Mouse (Mus musculus) MEL (cell line): ENCODE data around the gene Gm4559. TPM values are rescaled to one million over a fixed set of nuclear protein-coding genes. Genes with fewer than 3 reads are reported as not detected.

Experiments used
- DNase-seq: peaks from one replicate; pipeline ENCODE4 v3.0.0; 2011; ENCODE audit warnings: low read depth, low spot score
- H3K27ac ChIP-seq: 2 replicates; pipeline ENCODE4 v1.5.1; 2012; ENCODE audit warnings: low read depth, mild to moderate bottlenecking, control low read depth, low read length, moderate library complexity; ENCODE audit not compliant: control insufficient read depth
- H3K27me3 ChIP-seq, 2 experiments: fragments of 150-350 bp in 1 of 2; sonication (generic) in 1 of 2; 2 replicates each; pipeline ENCODE4 v1.6.1; 2012; ENCODE audit warnings: low read length in 2 of 2, mild to moderate bottlenecking in 2 of 2, improper control_type of control experiment in 1 of 2, moderate library complexity in 1 of 2; ENCODE audit not compliant: insufficient read depth in 2 of 2, control insufficient read depth in 1 of 2
- H3K36me3 ChIP-seq, 2 experiments: 2 replicates each; pipeline ENCODE4 v1.6.1; 2012 to 2014; ENCODE audit warnings: low read length in 2 of 2, improper control_type of control experiment in 1 of 2, inconsistent platforms in 1 of 2, mild to moderate bottlenecking in 1 of 2; ENCODE audit not compliant: insufficient read depth in 2 of 2, control insufficient read depth in 1 of 2
- H3K4me1 ChIP-seq, 2 experiments: fragments of 150-350 bp in 1 of 2; sonication (generic) in 1 of 2; 2 replicates each; pipeline ENCODE4 v1.6.1; 2012; ENCODE audit warnings: low read length in 2 of 2, improper control_type of control experiment in 1 of 2, mild to moderate bottlenecking in 1 of 2; ENCODE audit not compliant: insufficient read depth in 2 of 2, control insufficient read depth in 1 of 2
- H3K4me3 ChIP-seq, 2 experiments: fragments of 150-350 bp in 1 of 2; sonication (generic) in 1 of 2; 2 replicates each; pipeline ENCODE4 v1.5.1; 2012; ENCODE audit warnings: low read depth in 2 of 2, low read length in 2 of 2, mild to moderate bottlenecking in 2 of 2, moderate library complexity in 2 of 2, control low read depth in 1 of 2, improper control_type of control experiment in 1 of 2; ENCODE audit not compliant: control insufficient read depth in 1 of 2, insufficient read depth in 1 of 2
- H3K79me2 ChIP-seq: 2 replicates; pipeline ENCODE4 v1.6.1; 2012; ENCODE audit warnings: mild to moderate bottlenecking, low read length, moderate library complexity; ENCODE audit not compliant: control insufficient read depth, poor library complexity, insufficient read depth
- H3K9ac ChIP-seq: 2 replicates; pipeline ENCODE4 v1.6.1; 2012; ENCODE audit warnings: low read depth, mild to moderate bottlenecking, control low read depth, low read length, moderate library complexity; ENCODE audit not compliant: control insufficient read depth, poor library complexity, severe bottlenecking
- H3K9me3 ChIP-seq: fragments of 150-350 bp; sonication (generic); replicated peaks from 2 replicates; pipeline ENCODE4 v1.6.1; 2012; ENCODE audit warnings: mild to moderate bottlenecking, low read length, improper control_type of control experiment, moderate library complexity; ENCODE audit not compliant: insufficient read depth
- BHLHE40 ChIP-seq: IDR thresholded peaks from 2 replicates; pipeline ENCODE4 v1.6.1; 2012; ENCODE audit warnings: low read depth, mild to moderate bottlenecking, inconsistent platforms, low read length, improper control_type of control experiment, borderline replicate concordance
- CHD1 ChIP-seq: IDR thresholded peaks from 2 replicates; pipeline ENCODE4 v1.6.1; 2012; ENCODE audit warnings: low read depth, mild to moderate bottlenecking, inconsistent platforms, low read length, improper control_type of control experiment
- CHD2 ChIP-seq: IDR thresholded peaks from 2 replicates; pipeline ENCODE4 v1.6.1; 2011; ENCODE audit warnings: low read length, improper control_type of control experiment
- E2F4 ChIP-seq: IDR thresholded peaks from 2 replicates; pipeline ENCODE4 v1.6.1; 2011; ENCODE audit warnings: low read depth, low read length, improper control_type of control experiment, borderline replicate concordance
- ELF1 ChIP-seq: IDR thresholded peaks from 2 replicates; pipeline ENCODE4 v1.6.1; 2014; ENCODE audit warnings: low read depth, mild to moderate bottlenecking, inconsistent platforms, low read length, improper control_type of control experiment, moderate library complexity
- ETS1 ChIP-seq: IDR thresholded peaks from 2 replicates; pipeline ENCODE4 v1.6.1; 2012; ENCODE audit warnings: low read depth, mild to moderate bottlenecking, inconsistent platforms, low read length, improper control_type of control experiment, moderate library complexity
- GABPA ChIP-seq: IDR thresholded peaks from 2 replicates; pipeline ENCODE4 v1.6.1; 2012; ENCODE audit warnings: low read depth, mild to moderate bottlenecking, inconsistent platforms, low read length, improper control_type of control experiment, moderate library complexity
- HCFC1 ChIP-seq: IDR thresholded peaks from 2 replicates; pipeline ENCODE4 v1.6.1; 2012; ENCODE audit warnings: low read depth, mild to moderate bottlenecking, inconsistent platforms, low read length, improper control_type of control experiment, moderate library complexity
- JUND ChIP-seq: IDR thresholded peaks from 2 replicates; pipeline ENCODE4 v1.6.1; 2011; ENCODE audit warnings: low read depth, mild to moderate bottlenecking, improper control_type of control experiment, low read length
- MAFK ChIP-seq: IDR thresholded peaks from 2 replicates; pipeline ENCODE4 v1.6.1; 2011; ENCODE audit warnings: low read depth, mild to moderate bottlenecking, low read length, improper control_type of control experiment, borderline replicate concordance
- MAX ChIP-seq: IDR thresholded peaks from 2 replicates; pipeline ENCODE4 v1.6.1; 2011; ENCODE audit warnings: low read length, improper control_type of control experiment
- MEF2A ChIP-seq: IDR thresholded peaks from 2 replicates; pipeline ENCODE4 v1.6.1; 2014; ENCODE audit warnings: low read depth, mild to moderate bottlenecking, inconsistent platforms, low read length, improper control_type of control experiment; ENCODE audit not compliant: poor library complexity, insufficient replicate concordance, severe bottlenecking; ENCODE audit errors: extremely low read depth
- MYB ChIP-seq: IDR thresholded peaks from 2 replicates; pipeline ENCODE4 v1.6.1; 2011; ENCODE audit warnings: mild to moderate bottlenecking, low read depth, low read length, improper control_type of control experiment
- MYC ChIP-seq: IDR thresholded peaks from 2 replicates; pipeline ENCODE4 v1.6.1; 2011; ENCODE audit warnings: low read depth, mild to moderate bottlenecking, low read length, improper control_type of control experiment, moderate library complexity
- NELFE ChIP-seq: IDR thresholded peaks from 2 replicates; pipeline ENCODE4 v1.6.1; 2011; ENCODE audit warnings: low read depth, low read length, improper control_type of control experiment
- NRF1 ChIP-seq: IDR thresholded peaks from 2 replicates; pipeline ENCODE4 v1.6.1; 2014; ENCODE audit warnings: low read depth, mild to moderate bottlenecking, inconsistent platforms, low read length, improper control_type of control experiment, moderate library complexity; ENCODE audit not compliant: poor library complexity, insufficient read depth, severe bottlenecking
- POLR2AphosphoS2 ChIP-seq: IDR thresholded peaks from 2 replicates; pipeline ENCODE4 v1.6.1; 2011; ENCODE audit warnings: low read length, improper control_type of control experiment
- RAD21 ChIP-seq: IDR thresholded peaks from 2 replicates; pipeline ENCODE4 v1.6.1; 2011; ENCODE audit warnings: mild to moderate bottlenecking, low read depth, low read length, improper control_type of control experiment
- RCOR1 ChIP-seq: IDR thresholded peaks from 2 replicates; pipeline ENCODE4 v1.6.1; 2012; ENCODE audit warnings: low read depth, mild to moderate bottlenecking, inconsistent platforms, low read length, improper control_type of control experiment
- SIN3A ChIP-seq: IDR thresholded peaks from 2 replicates; pipeline ENCODE4 v1.6.1; 2012; ENCODE audit warnings: low read length, improper control_type of control experiment, inconsistent platforms
- SMC3 ChIP-seq: IDR thresholded peaks from 2 replicates; pipeline ENCODE4 v1.6.1; 2011; ENCODE audit warnings: low read depth, low read length, improper control_type of control experiment
- TAL1 ChIP-seq: IDR thresholded peaks from 2 replicates; pipeline ENCODE4 v1.6.1; 2012; ENCODE audit warnings: mild to moderate bottlenecking, inconsistent platforms, low read length, moderate library complexity, mixed read lengths
- UBTF ChIP-seq: IDR thresholded peaks from 2 replicates; pipeline ENCODE4 v1.6.1; 2012; ENCODE audit warnings: low read depth, mild to moderate bottlenecking, inconsistent platforms, low read length, improper control_type of control experiment, moderate library complexity, borderline replicate concordance; ENCODE audit not compliant: insufficient read depth
- USF1 ChIP-seq: IDR thresholded peaks from 2 replicates; pipeline ENCODE4 v1.6.1; 2014; ENCODE audit warnings: low read depth, mild to moderate bottlenecking, inconsistent platforms, low read length, improper control_type of control experiment, moderate library complexity
- ZC3H11A ChIP-seq: IDR thresholded peaks from 2 replicates; pipeline ENCODE4 v1.6.1; 2012; ENCODE audit warnings: low read depth, mild to moderate bottlenecking, inconsistent platforms, low read length, improper control_type of control experiment
- ZMIZ1 ChIP-seq: IDR thresholded peaks from 2 replicates; pipeline ENCODE4 v1.6.1; 2012; ENCODE audit warnings: low read depth, mild to moderate bottlenecking, inconsistent platforms, low read length, improper control_type of control experiment, moderate library complexity
- ZNF384 ChIP-seq: IDR thresholded peaks from 2 replicates; pipeline ENCODE4 v1.6.1; 2012; ENCODE audit warnings: low read depth, mild to moderate bottlenecking, inconsistent platforms, low read length, improper control_type of control experiment
- polyA plus RNA-seq, 2 experiments: library from polyadenylated mRNA; stranded (reverse) in 1 of 2; unstranded in 1 of 2; fragments of >175 nt in 1 of 2; fragments of >200 nt in 1 of 2; gene quantifications; 2 replicates each; pipeline versions ENCODE4 v1.2.1 to v1.2.4; 2012; ENCODE audit warnings: low replicate concordance in 2 of 2, low read depth in 1 of 2; ENCODE audit not compliant: insufficient read length in 2 of 2, insufficient read depth in 1 of 2, missing spikeins in 1 of 2
- total RNA-seq: library from RNA; depleted of rRNA; stranded (reverse); fragments of 300-350 nt; gene quantifications from 2 replicates; pipeline ENCODE4 v1.2.3, GENCODE M21; 2012

Gm4559 gene
- total and polyA plus RNA-seq, 3 experiments = not detected

- Histone ChIP-seq H3K79me2 (no peaks in the 10 kb centered on the region), H3K4me1 (no peaks in the 10 kb centered on the region), H3K36me3 (no peaks in the 10 kb centered on the region), H3K27ac (no peak overlapping the region), H3K9ac (no peak overlapping the region), H3K9me3 (no peaks in the 10 kb centered on the region), H3K27me3 (peaks cover 0 to 6% of the 10 kb centered on the region in 2 experiments; a peak in 2 of 4 replicates), H3K4me3 (no peak overlapping the region)
- DNase-seq = no peak
- no peak for TF ChIP-seq RCOR1
- no peak for TF ChIP-seq MAFK
- no peak for TF ChIP-seq JUND
- TF ChIP-seq ZC3H11A = no peak
- TF ChIP-seq ELF1 = no peak
- TF ChIP-seq SIN3A = no peak
- TF ChIP-seq MAX = no peak
- TF ChIP-seq GABPA = no peak
Measured at GRCm38 (mm10) chr7:142320906-142321305, 46.7 kb upstream of the Gm4559 start.

DNA sequence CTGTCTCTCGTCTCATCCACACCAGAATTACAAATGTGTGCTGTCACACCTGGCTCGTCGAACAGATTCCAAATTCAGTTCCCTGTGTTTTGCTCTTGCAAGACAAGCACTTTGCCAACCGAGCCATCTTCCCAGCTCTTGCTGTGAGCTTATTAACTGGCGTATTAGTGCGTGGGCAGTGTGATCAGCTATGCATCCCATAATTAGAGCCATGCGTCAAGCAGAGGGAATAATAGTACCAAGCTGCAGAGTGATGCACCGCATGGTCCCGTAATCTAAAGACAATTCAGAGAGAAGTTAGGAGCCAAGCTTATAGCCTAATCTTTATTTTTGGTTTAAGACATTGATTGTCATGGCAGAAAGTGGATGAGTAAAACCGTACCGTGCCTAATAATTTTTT, 45.0 kb upstream of the Gm4559 start:
- peaks cover 0 to 1% of the 10 kb centered on the region in 2 experiments; a peak in 1 of 4 replicates for H3K27me3 ChIP-seq
- no peak overlapping the region for H3K9ac ChIP-seq
- DNase-seq = no peak
- H3K27ac ChIP-seq = no peak overlapping the region
- no peaks in the 10 kb centered on the region for H3K36me3 ChIP-seq
- no peaks in the 10 kb centered on the region for H3K79me2 ChIP-seq
- no peak overlapping the region for H3K4me3 ChIP-seq
- no peaks in the 10 kb centered on the region for H3K4me1 ChIP-seq
- TF ChIP-seq MYC (no peak), NELFE (no peak), ETS1 (no peak), CHD2 (no peak), MYB (no peak), MAX (no peak), E2F4 (no peak), RAD21 (no peak), BHLHE40 (no peak)
- H3K9me3 ChIP-seq = no peaks in the 10 kb centered on the region

DNA sequence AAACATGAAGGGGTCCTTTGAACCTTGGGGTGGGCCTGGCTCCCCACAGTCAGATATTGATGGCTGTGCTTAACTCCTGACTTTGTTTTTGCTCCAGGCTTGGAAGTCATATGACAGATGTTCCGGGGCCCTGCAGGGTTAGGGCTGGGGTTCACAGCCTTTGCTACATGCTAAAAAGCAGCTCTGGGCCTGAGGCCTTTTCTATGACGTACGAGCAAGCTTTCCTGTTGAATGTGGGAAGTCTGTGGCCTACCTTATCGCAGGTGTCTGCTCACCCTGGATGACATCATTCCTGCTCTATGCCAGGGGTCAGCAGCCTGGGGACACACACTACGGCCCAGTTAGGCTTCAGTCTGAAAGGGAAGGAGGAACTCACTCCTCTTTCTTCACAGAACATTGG, 43.1 kb upstream of the Gm4559 start:
- Histone ChIP-seq H3K27me3 (peaks cover 0 to 5% of the 10 kb centered on the region in 2 experiments; a peak in 2 of 4 replicates), H3K4me3 (no peak overlapping the region), H3K27ac (no peak overlapping the region), H3K9me3 (no peaks in the 10 kb centered on the region), H3K9ac (no peak overlapping the region), H3K79me2 (no peaks in the 10 kb centered on the region), H3K4me1 (no peaks in the 10 kb centered on the region), H3K36me3 (no peaks in the 10 kb centered on the region)
- no peak for DNase-seq
- no peak for TF ChIP-seq ZNF384
- no peak for TF ChIP-seq TAL1
- TF ChIP-seq RAD21 = no peak
- no peak for TF ChIP-seq ELF1
- no peak for TF ChIP-seq USF1
- no peak for TF ChIP-seq MEF2A
- TF ChIP-seq BHLHE40 = no peak
- TF ChIP-seq POLR2AphosphoS2 = no peak
- TF ChIP-seq NRF1 = no peak
- TF ChIP-seq HCFC1 = no peak
- TF ChIP-seq SMC3 = no peak
- no peak for TF ChIP-seq MYB
- TF ChIP-seq UBTF = no peak
- TF ChIP-seq CHD1 = no peak
- no peak for TF ChIP-seq ZMIZ1
